Mouse (Mus musculus) liver, embryonic 14.5 days (tissue): Measurements from ENCODE around the gene Gadd45g.
"Not testable (repeated sequence)": the region's sequence is repeated elsewhere in the genome, so short reads cannot be mapped to it uniquely, and the experiment has no call there.

ENCODE experiments used
- CTCF ChIP-seq: IDR thresholded peaks from 2 replicates; pipeline ENCODE4 v1.5.1; 2016; ENCODE audit warnings: antibody characterized with exemption, low read depth, control low read depth
- EP300 ChIP-seq: IDR thresholded peaks from 2 replicates; pipeline ENCODE4 v1.6.1; 2016; ENCODE audit warnings: antibody characterized with exemption, low read depth

DNA sequence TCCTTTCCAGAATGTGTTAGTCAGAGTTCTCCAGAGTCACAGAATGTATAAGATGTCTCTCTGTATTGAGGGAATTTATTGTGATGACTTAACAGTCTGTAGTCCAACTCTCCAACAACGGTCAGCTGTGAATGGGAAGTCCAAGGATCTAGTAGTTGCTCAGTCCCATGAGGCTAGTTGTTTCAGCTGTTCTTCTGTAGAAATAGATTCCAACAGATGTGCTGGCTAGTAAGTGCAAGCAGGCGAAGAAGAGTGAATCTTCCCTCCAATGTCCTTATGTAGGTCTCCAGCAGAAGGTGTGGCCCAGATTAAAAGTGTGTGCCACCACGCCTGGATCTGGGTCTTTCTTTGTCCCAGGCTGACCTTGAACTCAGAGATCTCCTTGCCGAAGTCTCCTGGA lies 11.3 kb upstream of the Gadd45g start:
- not testable (repeated sequence) for TF ChIP-seq CTCF, EP300
